Mouse (Mus musculus): ENCODE data around the gene 4632433K11Rik. TPM values are rescaled to one million over a fixed set of nuclear protein-coding genes. Genes with fewer than 3 reads are reported as not detected.

Gene 4632433K11Rik
- polyA plus RNA-seq, 1 experiment: not detected

DNA sequence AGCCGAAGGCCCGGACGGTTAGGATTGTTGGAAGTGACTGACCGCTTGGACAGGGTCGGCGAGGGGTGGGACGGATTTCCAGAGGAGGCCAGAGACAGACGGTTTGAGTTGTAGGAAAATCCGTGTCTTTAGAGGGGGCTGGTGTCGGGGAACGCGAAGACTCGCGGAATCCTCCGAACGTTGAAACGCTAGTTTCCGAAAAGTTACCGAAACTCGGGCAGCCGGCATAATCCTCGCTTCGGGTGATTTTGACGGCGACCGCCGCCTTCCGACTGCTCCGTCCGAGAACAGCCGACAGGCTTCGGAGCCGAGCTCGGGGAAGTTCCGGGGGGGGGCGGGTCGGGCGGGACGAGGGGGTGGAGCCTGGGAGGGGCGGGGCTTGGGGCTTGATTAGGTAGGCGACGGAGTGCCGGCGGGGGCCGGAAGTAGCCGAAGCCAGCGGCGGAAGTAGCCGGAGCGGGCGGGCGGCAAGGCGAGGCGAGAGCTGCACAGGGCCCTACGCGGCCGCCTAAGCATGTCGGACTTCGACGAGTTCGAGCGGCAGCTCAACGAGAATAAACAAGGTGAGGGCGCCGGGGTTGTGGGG is 27.9 kb downstream of the 4632433K11Rik start, which contains the start of gene U2af2:
U2af2 (plus strand) TSS at position 370 of the 586 bp plus-strand sequence.
- no peak for TF ChIP-seq TCF3 (IDR thresholded peaks at IDR 0.05; ENCODE audit: insufficient read length, low read depth)
- TF ChIP-seq TCF12 (IDR thresholded peaks at IDR 0.05; ENCODE audit: insufficient read depth, poor library complexity, severe bottlenecking): no peak
- TF ChIP-seq CEBPB (IDR thresholded peaks at IDR 0.05; ENCODE audit: insufficient read depth, poor library complexity, severe bottlenecking): no peak
- peak; percentile 94 for TF ChIP-seq POLR2A (IDR thresholded peaks at IDR 0.05; ENCODE audit: insufficient read length, low read depth)
- no peak for TF ChIP-seq MYOD1 (IDR thresholded peaks at IDR 0.05; ENCODE audit: control insufficient read depth in 1 of 3, insufficient read length in 2 of 3, low read depth in 2 of 3)
- TF ChIP-seq POLR2AphosphoS2 (IDR thresholded peaks at IDR 0.05; ENCODE audit: insufficient read length, low read depth): peak; percentile 89
- TF ChIP-seq MAX (IDR thresholded peaks at IDR 0.05; ENCODE audit: low read depth): no peak
- no peak for TF ChIP-seq MYOG (IDR thresholded peaks at IDR 0.05; ENCODE audit: control insufficient read depth in 1 of 3, insufficient read depth in 1 of 3, insufficient read length in 2 of 3, low read depth in 2 of 3)
- Histone ChIP-seq H3ac (ENCODE audit: control insufficient read depth, insufficient read length) (peak within 1 kb of the TSS; percentile 96), H3K27me3 (ENCODE audit: control insufficient read depth, insufficient read depth, insufficient read length) (peaks cover 4% of the 10 kb centered on the region), H3K79me2 (ENCODE audit: control insufficient read depth, insufficient read depth) (peaks cover 44% of the 10 kb centered on the region), H3K4me2 (ENCODE audit: low read depth) (peak within 1 kb of the TSS; percentile 97), H3K4me3 (peak within 1 kb of the TSS; percentile 96), H3K36me3 (ENCODE audit: control insufficient read depth, insufficient read depth) (peaks cover 6% of the 10 kb centered on the region)

DNA sequence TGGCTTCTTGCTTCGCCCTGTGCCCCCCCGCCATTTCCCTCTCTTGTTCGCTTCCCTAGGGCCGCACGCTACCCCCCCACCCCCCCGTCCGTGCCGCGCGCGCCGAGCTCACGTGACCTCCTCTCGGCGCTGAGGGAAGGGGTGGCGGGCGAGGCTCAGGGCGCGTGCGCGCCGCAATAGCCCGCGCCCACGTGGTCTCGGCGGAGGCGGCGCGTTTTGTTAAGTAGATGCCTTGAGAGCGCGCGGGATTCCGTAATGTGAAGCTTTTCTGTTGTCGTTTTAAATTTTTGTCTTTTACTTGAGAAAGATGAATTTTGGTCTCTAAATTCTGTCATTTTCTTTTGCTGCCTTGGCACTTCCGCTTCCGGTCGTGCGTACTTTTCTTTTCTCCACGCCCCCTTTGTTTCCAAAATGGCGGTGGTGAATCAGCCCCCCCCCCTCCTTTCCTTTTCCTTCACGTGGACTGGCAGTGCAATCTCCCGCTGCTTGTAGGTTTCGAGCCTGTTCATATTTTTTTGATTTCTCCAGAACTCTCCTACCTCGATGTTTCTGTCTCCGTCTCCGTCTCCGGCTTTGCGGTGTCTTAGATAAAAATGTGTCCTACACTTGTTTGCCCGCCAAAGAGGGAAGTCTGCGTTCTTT is 28.6 kb downstream of the 4632433K11Rik start:
- TF ChIP-seq POLR2AphosphoS2 (IDR thresholded peaks at IDR 0.05; ENCODE audit: insufficient read length, low read depth): peak; percentile 29
- TF ChIP-seq POLR2A (IDR thresholded peaks at IDR 0.05; ENCODE audit: insufficient read length, low read depth): no peak
- peak; percentile 81 for TF ChIP-seq USF1 (IDR thresholded peaks at IDR 0.05; ENCODE audit: low read depth)
- TF ChIP-seq REST (IDR thresholded peaks at IDR 0.05; ENCODE audit: insufficient read depth, insufficient read length): no peak
- TF ChIP-seq CEBPB (IDR thresholded peaks at IDR 0.05; ENCODE audit: insufficient read depth, poor library complexity, severe bottlenecking): no peak
- H3K79me2 ChIP-seq (ENCODE audit: control insufficient read depth, insufficient read depth): peaks cover 50% of the 10 kb centered on the region
- H3ac ChIP-seq (ENCODE audit: control insufficient read depth, insufficient read length): peak overlapping the region; percentile 96
- no peaks in the 10 kb centered on the region for H3K27me3 ChIP-seq (ENCODE audit: control insufficient read depth, insufficient read depth, insufficient read length)
- peak overlapping the region; percentile 89 for H3K4me2 ChIP-seq (ENCODE audit: low read depth)
- H3K36me3 ChIP-seq (ENCODE audit: control insufficient read depth, insufficient read depth): peaks cover 7% of the 10 kb centered on the region
- peak overlapping the region; percentile 96 for H3K4me3 ChIP-seq

DNA sequence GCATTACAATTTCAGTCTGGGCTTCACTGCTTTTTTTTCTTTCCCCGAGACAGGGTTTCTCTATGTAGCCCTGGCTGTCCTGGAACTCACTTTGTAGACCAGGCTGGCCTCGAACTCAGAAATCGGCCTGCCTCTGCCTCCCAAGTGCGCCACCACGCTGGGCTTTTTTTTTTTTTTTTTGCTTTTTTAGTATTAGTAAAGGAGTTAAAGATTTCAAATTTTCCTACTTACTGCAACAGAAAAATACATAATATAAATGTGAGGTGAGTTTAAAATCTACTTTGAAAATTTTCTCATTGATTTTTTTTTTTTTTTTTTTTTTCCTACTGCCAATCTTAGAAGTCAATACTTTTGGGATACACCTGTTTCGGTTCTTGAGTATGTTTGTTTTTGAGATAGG is 31.0 kb downstream of the 4632433K11Rik start:
- H3K79me2 ChIP-seq (ENCODE audit: control insufficient read depth, insufficient read depth): peaks cover 65% of the 10 kb centered on the region
- no peak overlapping the region for H3K4me2 ChIP-seq (ENCODE audit: low read depth)
- no peak overlapping the region for H3K4me3 ChIP-seq
- peaks cover 16% of the 10 kb centered on the region for H3K36me3 ChIP-seq (ENCODE audit: control insufficient read depth, insufficient read depth)
- TF ChIP-seq TCF3 (IDR thresholded peaks at IDR 0.05; ENCODE audit: insufficient read length, low read depth): no peak
- no peak for TF ChIP-seq E2F4 (IDR thresholded peaks at IDR 0.05; ENCODE audit: insufficient read depth)
- H3ac ChIP-seq (ENCODE audit: control insufficient read depth, insufficient read length): no peak overlapping the region
- H3K27me3 ChIP-seq (ENCODE audit: control insufficient read depth, insufficient read depth, insufficient read length): no peaks in the 10 kb centered on the region

DNA sequence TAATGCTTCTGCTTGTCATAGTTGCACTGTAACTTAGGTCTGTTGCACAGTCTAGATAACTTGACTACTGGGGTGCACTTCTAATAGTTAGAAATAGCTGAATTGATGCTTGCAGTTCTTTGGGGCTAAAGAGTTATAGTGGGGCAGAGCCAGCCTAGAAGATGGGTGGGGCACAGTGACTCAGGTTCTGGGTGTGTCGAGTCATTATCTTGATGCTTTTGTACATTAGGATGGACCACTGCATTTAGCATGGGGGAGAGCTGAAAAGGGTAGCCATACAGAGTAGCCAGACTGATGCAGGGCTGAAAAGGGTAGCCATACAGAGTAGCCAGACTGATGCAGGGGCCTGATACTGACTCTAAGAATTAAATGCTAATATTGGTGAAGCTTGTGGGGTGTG is 39.7 kb downstream of the 4632433K11Rik start:
- Histone ChIP-seq H3K36me3 (ENCODE audit: control insufficient read depth, insufficient read depth) (peaks cover 61% of the 10 kb centered on the region), H3K4me3 (no peak overlapping the region), H3K4me2 (ENCODE audit: low read depth) (no peak overlapping the region), H3ac (ENCODE audit: control insufficient read depth, insufficient read length) (no peak overlapping the region), H3K79me2 (ENCODE audit: control insufficient read depth, insufficient read depth) (peaks cover 56% of the 10 kb centered on the region), H3K27me3 (ENCODE audit: control insufficient read depth, insufficient read depth, insufficient read length) (no peaks in the 10 kb centered on the region)
- TF ChIP-seq POLR2AphosphoS2 (IDR thresholded peaks at IDR 0.05; ENCODE audit: insufficient read length, low read depth): no peak
- TF ChIP-seq POLR2A (IDR thresholded peaks at IDR 0.05; ENCODE audit: insufficient read length, low read depth): no peak
- no peak for TF ChIP-seq CEBPB (IDR thresholded peaks at IDR 0.05; ENCODE audit: insufficient read depth, poor library complexity, severe bottlenecking)
- TF ChIP-seq USF1 (IDR thresholded peaks at IDR 0.05; ENCODE audit: low read depth): no peak
- TF ChIP-seq REST (IDR thresholded peaks at IDR 0.05; ENCODE audit: insufficient read depth, insufficient read length): no peak
- TF ChIP-seq E2F4 (IDR thresholded peaks at IDR 0.05; ENCODE audit: insufficient read depth): no peak
- TF ChIP-seq TCF3 (IDR thresholded peaks at IDR 0.05; ENCODE audit: insufficient read length, low read depth): no peak
- TF ChIP-seq MYOD1 (IDR thresholded peaks at IDR 0.05; ENCODE audit: control insufficient read depth in 1 of 3, insufficient read length in 2 of 3, low read depth in 2 of 3): no peak
- TF ChIP-seq MAX (IDR thresholded peaks at IDR 0.05; ENCODE audit: low read depth): no peak
- TF ChIP-seq MYOG (IDR thresholded peaks at IDR 0.05; ENCODE audit: control insufficient read depth in 1 of 3, insufficient read depth in 1 of 3, insufficient read length in 2 of 3, low read depth in 2 of 3): no peak
- no peak for TF ChIP-seq TCF12 (IDR thresholded peaks at IDR 0.05; ENCODE audit: insufficient read depth, poor library complexity, severe bottlenecking)
- TF ChIP-seq SRF (IDR thresholded peaks at IDR 0.05; ENCODE audit: control insufficient read depth, insufficient read length, low read depth): no peak

DNA sequence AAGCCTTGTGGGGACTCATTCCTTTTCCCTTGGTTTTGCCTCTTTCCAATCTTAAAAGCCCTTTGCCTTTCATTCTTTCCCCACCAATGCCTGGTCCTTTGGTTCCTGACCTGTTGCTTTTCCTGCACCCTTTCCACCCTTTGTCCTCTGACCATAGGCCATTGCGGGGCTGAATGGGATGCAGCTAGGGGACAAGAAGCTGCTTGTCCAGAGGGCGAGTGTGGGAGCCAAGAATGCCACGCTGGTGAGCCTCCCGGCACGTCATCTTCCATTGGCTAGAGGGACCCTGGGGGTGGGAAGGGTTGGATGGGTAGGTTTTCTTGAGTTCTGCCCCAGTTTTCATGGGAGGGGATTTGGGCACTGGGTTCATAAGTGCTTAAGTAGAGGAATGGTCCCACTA is 41.1 kb downstream of the 4632433K11Rik start:
- Histone ChIP-seq H3K4me2 (ENCODE audit: low read depth) (no peak overlapping the region), H3K4me3 (no peak overlapping the region)
- TF ChIP-seq REST (IDR thresholded peaks at IDR 0.05; ENCODE audit: insufficient read depth, insufficient read length): no peak

More for the DNA sequence above, 41.1 kb downstream of the 4632433K11Rik start:
- Histone ChIP-seq H3K36me3 (ENCODE audit: control insufficient read depth, insufficient read depth) (peaks cover 56% of the 10 kb centered on the region), H3ac (ENCODE audit: control insufficient read depth, insufficient read length) (no peak overlapping the region), H3K27me3 (ENCODE audit: control insufficient read depth, insufficient read depth, insufficient read length) (no peaks in the 10 kb centered on the region), H3K79me2 (ENCODE audit: control insufficient read depth, insufficient read depth) (peaks cover 44% of the 10 kb centered on the region)
